Mouse (Mus musculus) thymus, postnatal 25 days (tissue): Measurements from ENCODE around the gene Pqlc2.

Source experiments
- DNase-seq: peaks from one replicate; pipeline ENCODE4 v3.0.0; 2022

The Pqlc2 gene

DNA sequence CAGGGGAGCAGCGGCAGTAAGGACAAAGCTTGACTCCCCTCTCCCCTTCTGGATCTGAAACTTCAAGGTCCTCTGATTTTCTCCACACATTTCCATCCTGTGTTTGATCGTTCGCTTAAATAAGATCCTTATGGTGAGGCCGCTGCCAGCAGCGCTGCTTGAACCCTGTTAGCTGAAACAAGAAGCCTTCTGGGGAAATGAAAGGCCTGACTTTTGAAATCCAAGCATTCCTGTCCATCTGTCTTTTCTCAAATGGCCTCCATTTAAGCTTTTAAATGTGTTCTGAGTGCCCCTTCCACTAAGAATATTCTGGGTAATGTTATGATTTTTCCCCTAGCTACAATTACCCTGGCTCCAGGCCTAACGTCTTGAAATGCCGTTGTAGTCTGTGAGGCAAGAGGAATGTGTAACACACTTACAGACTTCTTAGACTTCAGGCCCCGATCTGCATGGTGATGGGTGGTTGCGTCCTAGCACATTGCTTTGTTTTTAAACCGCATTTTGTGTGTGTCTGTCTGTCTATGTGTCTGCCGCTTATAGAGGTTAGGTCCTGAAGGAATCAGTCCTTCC, 51.1 kb downstream of the Pqlc2 start:
- no peak for DNase-seq

DNA sequence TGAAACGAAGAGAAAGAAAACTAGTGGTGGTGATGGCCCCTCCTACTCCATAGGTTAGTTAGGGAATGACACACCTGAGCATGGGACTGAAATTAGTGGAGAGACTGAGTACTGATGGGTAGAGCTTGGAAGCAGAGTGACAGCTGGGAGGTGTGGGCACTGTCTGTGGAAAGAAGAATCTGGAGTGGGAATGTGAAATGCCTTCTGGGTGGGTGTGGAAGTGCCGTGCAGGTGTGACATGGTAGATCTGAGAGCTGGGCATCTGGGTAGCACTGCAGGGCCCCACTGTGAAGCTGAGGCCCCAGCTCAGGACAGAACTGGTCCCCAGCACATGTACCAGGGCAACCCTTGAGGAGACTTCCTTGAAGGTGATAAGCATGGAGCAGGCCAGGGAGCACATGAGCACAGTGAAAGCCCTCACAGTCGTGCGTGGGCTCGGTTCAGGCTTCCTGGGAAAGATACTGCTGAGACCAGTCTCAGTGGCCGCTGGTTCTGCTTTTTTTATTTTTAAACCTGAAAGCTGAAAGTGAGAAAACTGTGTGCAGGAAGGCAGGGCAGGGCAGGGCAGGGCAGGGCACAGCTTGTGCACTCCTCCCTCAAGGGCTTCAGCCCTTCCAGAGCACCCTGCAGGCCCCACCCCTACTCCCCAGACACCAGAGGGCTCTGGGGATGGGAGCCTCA, 51.7 kb downstream of the Pqlc2 start:
- DNase-seq, result no peak

DNA sequence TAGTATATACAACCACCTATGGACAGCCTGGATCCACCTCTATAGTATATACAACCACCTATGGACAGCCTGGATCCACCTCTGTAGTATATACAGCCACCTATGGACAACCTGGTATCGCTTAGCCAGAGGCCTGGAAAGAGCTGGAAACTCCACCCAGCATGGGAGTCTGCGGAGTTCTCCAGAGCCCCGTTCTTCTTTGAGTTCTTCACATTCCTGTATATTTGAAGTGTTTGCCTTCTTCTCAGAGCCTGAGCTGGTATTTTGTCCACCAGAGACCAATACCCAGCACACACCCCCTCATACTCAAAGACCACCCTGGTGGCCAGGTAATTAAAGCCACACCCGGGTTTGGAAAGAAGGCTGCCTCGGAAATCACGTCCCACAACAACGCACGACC, 53.8 kb downstream of the Pqlc2 start:
- no peak for DNase-seq

DNA sequence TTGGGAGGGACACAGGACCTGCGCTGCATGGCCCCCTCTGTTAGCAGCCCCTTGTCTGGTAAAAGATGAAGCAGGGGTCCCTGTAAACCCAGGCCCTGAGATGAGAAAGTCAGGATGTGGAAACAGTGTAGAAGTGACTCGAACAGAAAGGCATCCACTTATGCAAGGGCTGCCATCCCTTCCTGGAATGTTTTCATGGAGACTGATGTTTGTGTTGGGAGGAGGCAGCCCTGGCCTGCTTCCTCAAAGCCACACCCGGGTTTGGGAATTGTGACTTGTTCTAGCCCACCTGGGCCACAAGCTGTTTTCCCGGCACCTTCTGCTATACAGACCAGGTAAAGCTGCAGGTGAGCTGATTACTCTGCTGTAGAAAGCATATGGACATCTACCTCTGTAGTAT, 54.4 kb downstream of the Pqlc2 start:
- no peak for DNase-seq

DNA sequence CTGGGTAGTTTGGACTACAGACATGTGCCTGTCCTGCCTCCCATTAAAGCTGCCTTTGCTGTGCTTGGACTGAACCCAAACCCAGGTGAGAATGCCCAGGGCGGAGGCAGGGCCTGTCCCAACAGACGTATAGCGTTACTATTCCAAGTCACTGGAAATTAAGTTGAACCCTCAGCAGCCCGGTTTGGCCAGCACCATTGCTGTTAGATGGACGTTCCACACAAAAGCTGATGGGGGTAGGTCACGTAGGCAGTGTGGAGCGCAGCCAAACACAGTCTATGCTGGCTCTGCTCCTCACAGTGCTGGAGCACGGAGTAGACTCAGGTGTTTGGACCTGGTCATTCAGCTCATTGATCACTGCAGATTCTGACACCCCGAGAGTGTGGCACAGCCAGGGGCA, 57.3 kb downstream of the Pqlc2 start:
- DNase-seq, result no peak

DNA sequence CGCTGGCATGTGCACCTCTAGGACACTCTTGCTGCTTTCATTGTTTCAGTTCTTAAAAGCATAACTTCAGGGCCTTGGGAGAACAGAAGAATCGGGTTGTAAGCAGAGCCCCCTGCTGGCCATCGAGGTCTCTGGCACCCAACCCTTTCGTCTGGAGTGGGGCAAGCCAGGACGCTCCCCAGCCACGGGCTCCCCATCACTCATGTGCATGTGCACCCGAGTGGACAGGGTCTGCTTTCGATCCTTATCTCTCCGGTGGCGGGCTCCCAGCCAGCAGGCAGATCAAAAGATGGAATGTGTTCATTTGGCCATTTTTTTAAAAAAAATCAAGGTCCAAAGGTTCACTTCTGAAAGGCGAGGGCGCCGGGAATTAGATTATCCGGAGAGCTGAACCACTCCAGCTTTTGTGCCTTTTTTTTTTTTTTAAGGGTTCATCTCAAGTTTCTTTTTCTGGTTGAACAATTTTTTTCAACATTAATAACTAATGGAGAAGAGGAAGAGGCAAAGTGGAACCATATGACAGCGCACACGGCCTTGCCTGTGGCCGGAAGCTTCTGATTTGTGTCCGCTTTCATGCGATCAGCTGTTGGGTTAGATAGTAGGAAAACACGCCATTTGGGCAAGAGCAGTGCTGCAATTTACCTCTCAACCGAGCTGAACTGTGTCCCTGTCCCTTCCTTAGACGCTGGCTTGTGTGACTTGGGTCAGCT, 58.3 kb downstream of the Pqlc2 start:
- DNase-seq, result peak; percentile 75

DNA sequence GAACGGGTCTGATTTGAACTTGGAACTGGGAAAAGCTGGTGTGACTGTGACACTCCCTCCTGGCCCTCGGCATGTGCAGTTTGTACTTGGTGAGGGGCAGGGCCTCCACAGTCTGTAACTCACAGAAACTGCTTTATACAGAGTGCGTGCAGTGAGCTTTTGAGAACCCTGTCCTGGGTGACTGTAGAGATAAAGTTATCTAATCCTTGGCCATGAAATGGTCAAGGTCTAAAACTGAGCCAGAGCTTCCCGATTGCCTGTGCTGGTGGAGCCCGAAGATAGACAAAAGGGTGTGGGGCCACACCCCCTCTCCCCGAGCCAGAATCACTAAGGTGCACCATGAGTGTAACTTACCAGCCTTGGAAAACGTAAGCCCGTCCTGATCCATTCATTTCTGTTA, 59.6 kb downstream of the Pqlc2 start:
- no peak for DNase-seq

DNA sequence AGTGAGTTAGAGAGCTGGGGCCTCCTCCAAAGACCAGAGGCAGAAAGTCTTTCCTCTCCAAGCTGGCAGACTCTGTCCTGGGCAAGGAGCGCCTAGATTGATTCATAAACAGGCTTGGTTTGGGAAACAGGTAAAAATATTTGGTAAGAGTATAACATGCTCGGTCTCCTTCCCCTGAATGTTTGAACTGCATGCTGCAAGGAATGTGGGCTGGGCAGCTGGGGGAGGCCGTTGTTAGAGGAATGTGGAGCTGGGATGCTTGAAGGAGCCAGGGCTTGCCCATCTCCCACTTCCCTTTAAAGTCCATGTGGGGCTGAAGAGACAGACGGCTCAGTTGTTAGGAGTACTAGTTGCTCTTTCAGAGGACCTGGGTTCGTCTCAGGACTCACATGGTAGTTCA, 60.5 kb downstream of the Pqlc2 start:
- DNase-seq, result no peak

DNA sequence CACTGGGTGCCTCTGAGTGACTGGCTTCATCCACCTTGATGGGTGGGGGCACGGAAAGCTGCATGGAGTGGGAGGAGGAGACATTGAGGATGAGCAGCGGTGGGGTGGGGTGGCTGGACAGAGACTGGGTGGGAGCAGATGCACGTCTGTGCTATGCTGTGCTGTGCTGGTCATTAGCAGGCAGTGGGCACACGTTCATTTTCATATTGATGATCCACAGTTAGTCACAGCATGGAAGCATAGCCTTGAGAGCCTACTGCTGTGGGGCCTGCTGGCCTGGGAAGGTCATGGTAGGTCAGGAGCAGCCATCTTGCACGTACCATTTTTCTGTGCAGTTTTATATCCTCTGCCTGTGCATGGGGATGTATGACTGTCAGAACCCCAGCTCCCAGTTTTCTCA, 61.8 kb downstream of the Pqlc2 start:
- no peak for DNase-seq

DNA sequence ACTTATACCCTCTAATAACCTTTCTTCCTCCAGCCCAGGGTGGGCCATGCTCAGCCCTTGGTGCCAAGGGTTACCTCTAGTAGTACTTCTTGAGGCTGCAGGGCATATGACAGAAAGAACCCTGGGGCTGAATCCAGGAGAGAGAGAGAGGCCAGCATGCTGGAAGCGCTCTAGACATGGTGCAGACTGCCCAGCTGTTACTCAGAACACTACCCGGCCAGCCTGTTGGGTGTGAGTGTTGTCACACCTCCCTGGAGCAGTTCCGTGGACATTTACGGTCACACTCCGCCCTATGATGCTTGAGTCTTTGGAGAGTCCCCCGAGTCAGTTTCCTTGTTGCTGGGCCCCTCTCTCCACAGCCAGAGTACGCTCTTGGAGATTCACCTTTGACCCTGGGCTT, 62.5 kb downstream of the Pqlc2 start:
- DNase-seq, result no peak

DNA sequence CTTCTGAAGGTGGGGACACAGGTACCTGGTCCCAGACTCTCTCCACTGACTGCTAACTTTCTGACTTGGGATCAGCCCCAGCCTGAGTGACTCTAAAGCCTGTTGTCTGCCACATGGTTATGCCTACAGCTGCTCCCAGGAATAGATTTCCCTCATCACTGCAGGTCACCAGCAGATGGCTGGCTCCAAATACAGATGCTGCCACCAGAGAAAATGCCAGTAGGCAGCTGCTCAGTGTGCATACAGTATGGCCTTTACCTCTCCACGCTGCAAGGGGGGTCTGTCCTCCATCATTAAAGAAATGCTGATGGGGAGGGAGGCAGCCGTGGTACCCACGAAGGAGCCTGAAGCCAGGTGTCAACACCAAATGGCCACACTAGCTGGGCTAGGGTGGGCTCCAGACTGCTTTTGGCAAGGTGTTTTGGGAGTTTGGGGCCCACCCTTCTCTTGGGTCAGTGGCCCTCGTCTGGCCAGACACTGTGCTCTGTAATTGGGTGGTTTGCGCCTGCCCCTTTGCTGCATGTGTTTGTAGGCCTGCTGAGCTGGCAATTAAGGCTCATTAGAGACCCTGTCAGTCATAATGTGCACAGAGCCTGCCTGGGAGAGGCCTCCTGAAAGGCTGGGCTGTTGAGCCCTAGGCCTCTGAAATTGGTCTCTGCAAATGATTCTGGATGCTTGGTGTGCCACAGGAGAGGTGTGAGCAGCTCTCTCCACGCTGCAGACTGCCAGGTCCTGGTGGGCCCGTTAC, 64.2 kb downstream of the Pqlc2 start:
- no peak for DNase-seq

DNA sequence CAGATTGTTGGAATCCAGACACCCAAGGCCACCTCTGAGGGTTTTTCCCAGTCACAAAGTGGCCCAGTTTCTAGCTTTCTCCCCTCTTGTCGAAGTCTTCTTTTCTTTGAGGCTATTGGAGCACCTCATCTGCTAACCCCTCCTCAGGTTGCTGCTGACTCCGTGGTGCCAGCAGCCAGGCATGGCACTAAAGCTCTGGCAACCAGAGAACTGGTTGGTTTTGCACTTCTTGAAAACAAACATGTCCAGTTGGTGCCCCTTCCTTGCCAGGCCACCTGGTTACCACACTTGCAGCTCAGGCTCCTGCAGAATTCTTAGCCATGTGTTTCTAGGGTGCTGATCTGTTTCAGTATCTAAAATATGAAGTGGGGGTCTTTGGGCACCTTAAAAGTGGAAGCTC, 65.0 kb downstream of the Pqlc2 start:
- no peak for DNase-seq

DNA sequence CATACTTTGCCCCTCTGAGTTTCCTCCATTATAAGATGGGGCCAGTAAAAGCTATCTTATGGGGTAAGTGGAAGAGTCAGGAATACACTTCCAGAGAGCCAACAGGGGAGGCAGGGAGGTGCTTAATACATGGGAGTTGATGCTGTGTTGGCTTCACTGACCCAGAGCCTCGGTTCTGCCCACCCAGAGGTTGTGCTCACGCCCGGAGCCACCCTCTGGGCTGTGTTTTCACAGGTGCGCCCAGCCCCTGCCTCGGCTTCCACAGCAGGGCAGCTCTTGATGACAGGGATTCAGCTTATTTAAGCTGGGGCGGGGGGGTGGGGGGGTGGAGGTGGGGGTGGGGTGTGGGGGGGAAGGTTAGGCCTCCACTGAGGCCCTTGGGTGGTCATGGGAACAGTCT, 65.7 kb downstream of the Pqlc2 start:
- no peak for DNase-seq

DNA sequence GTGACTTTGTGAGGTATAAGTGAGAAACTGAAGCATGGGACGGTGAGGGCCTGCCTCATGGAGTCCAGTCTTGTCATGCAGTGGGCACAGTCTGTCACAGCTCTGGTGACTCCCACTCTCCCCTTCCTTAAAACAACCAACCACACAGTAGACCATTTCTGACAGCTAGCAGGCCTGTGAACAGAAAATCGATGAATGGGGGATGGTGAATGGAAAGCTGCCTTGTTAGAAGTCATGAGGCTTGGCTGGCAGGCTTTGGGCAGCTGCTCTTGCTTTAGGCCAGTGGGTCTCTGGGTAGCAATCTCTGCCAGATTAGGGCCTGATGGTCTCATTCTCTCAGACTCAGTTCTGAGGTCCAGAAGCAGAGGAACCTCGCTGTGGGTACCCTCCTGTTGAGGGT, 66.3 kb downstream of the Pqlc2 start:
- DNase-seq, result no peak
